Mouse (Mus musculus): Measurements from ENCODE around the gene Gal3st2. TPM values are rescaled to one million over a fixed set of nuclear protein-coding genes. Genes with fewer than 3 reads are reported as not detected.
A peak's percentile ranks its signal among the peaks of the same experiment; 100 is the strongest.
"Not testable (repeated sequence)": the region's sequence is repeated elsewhere in the genome, so short reads cannot be mapped to it uniquely, and the experiment has no call there.

Gene Gal3st2
- polyA plus RNA-seq, 1 experiment from 2014 or later: 0.10 TPM

DNA sequence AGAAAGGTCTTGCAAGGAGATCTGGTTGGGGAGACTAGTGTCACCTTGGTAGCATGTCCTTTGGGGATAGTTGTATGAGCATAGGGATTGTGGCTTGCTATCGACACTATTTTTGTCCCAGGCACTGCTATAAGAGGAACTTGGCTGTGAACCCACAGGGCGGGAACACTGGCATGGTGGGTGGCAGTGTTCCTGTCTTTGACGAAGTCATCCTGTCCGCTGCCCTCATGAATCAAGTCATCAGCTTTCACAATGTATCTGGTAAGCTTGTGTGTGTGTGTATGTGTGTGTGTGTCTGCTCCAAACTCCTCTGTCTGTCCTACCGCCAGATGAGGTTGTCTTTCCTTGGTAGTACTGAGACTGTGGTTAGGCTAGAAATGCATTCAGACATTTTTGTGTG lies 45.6 kb downstream of the Gal3st2 start:
- H3K9ac ChIP-seq (ENCODE audit: low read length); H3K4me1 ChIP-seq (ENCODE audit: control insufficient read depth, insufficient read depth, low read length); H3K27ac ChIP-seq (ENCODE audit: low read length); H3K4me2 ChIP-seq (ENCODE audit: low read depth, low read length); H3K36me3 ChIP-seq (ENCODE audit: control insufficient read depth, insufficient read depth, low read length); H3K4me3 ChIP-seq (replicated peaks; ENCODE audit: low read length); ATAC-seq (ENCODE audit: insufficient read depth, low FRiP score); H3K27me3 ChIP-seq (ENCODE audit: control insufficient read depth, insufficient read depth, low read length); H3K9me3 ChIP-seq (replicated peaks; ENCODE audit: control insufficient read depth, low read length): not testable (repeated sequence)
- WGBS: 81% methylated on average over 3 of the region's 5 CpGs

DNA sequence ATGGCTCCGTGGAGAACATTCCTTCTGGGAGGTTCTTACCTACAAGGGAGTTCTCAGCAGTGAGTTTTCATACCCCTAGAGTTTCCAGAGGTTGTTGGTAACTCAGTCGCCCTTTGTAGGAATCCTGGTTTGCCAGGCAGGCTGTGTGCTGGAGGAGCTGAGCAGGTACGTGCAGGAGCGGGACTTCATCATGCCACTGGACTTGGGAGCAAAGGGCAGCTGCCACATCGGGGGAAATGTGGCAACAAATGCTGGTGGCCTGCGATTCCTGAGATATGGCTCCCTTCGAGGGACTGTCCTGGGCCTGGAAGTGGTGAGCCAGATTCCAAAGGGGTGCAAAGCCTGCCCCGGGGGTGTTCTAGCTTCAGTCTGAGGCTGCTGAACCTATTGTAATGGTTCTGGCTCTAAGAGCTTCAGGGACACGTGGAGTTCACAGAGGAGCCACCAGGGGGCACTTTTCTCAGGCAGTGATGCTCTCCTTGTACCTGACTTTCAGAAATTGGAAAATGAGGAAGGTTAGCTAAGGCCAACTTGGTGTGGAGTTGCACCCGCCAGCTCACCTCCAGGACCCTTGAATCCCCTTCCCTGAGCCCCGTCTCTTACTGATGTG lies 48.0 kb downstream of the Gal3st2 start:
- H3K36me3 ChIP-seq (ENCODE audit: control insufficient read depth, insufficient read depth, low read length); H3K27me3 ChIP-seq (ENCODE audit: control insufficient read depth, insufficient read depth, low read length); H3K9me3 ChIP-seq (replicated peaks; ENCODE audit: control insufficient read depth, low read length); H3K9ac ChIP-seq (ENCODE audit: low read length); H3K4me3 ChIP-seq (replicated peaks; ENCODE audit: low read length); ATAC-seq (ENCODE audit: insufficient read depth, low FRiP score); H3K4me2 ChIP-seq (ENCODE audit: low read depth, low read length); H3K27ac ChIP-seq (ENCODE audit: low read length); H3K4me1 ChIP-seq (ENCODE audit: control insufficient read depth, insufficient read depth, low read length): not testable (repeated sequence)
- WGBS: no CpG with 5 or more reads among the region's 11 CpGs

DNA sequence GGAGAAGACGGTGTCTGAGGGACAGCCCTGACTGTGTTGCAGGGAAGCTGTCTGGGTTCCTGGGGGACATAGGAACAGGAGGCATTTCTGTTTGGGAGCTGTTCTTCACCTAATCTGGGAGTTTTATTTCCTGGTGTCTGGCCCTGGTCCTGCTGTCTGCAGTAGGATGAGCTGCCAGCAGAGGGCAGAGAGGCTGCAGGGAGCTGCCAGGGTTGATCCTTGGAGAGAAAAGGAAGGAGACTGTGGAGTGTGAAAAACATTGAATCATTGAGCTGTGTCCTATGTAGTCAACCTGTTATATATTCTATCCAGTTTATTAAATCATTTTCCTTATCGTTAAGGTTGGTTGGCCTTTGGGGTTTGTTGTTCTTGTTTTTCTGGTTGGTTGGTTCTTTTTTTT lies 50.8 kb downstream of the Gal3st2 start:
- not testable (repeated sequence) for H3K9me3 ChIP-seq (replicated peaks; ENCODE audit: control insufficient read depth, low read length); H3K27me3 ChIP-seq (ENCODE audit: control insufficient read depth, insufficient read depth, low read length); H3K36me3 ChIP-seq (ENCODE audit: control insufficient read depth, insufficient read depth, low read length); H3K4me1 ChIP-seq (ENCODE audit: control insufficient read depth, insufficient read depth, low read length); H3K27ac ChIP-seq (ENCODE audit: low read length); ATAC-seq (ENCODE audit: insufficient read depth, low FRiP score); H3K4me3 ChIP-seq (replicated peaks; ENCODE audit: low read length); H3K4me2 ChIP-seq (ENCODE audit: low read depth, low read length); H3K9ac ChIP-seq (ENCODE audit: low read length)
- no CpG with 5 or more reads among the region's 2 CpGs for WGBS

DNA sequence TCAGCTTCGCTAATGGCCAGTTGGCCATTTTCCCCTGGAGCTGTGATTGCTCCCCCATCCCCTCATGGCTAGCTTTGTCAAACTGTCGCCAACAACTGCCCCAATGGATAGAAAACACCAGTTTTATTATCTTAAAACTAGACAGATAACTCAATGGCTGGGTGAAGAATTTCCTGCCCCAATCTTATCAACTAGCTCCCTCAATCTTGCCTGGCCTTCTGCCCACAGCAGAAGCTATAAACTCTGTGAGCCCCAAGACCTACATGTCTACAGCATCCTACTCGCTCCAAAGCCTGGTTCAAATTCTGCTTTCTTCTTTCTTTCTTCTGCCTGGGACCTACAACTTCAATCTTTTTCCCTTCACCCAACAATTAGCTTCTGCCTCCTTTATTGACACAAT lies 56.1 kb downstream of the Gal3st2 start:
- not testable (repeated sequence) for H3K27ac ChIP-seq (ENCODE audit: low read length); H3K9me3 ChIP-seq (replicated peaks; ENCODE audit: control insufficient read depth, low read length); H3K9ac ChIP-seq (ENCODE audit: low read length); ATAC-seq (ENCODE audit: insufficient read depth, low FRiP score); H3K36me3 ChIP-seq (ENCODE audit: control insufficient read depth, insufficient read depth, low read length); H3K4me1 ChIP-seq (ENCODE audit: control insufficient read depth, insufficient read depth, low read length); H3K4me2 ChIP-seq (ENCODE audit: low read depth, low read length); H3K27me3 ChIP-seq (ENCODE audit: control insufficient read depth, insufficient read depth, low read length); H3K4me3 ChIP-seq (replicated peaks; ENCODE audit: low read length)
- WGBS: 89% methylated on average over 3 of the region's 3 CpGs

DNA sequence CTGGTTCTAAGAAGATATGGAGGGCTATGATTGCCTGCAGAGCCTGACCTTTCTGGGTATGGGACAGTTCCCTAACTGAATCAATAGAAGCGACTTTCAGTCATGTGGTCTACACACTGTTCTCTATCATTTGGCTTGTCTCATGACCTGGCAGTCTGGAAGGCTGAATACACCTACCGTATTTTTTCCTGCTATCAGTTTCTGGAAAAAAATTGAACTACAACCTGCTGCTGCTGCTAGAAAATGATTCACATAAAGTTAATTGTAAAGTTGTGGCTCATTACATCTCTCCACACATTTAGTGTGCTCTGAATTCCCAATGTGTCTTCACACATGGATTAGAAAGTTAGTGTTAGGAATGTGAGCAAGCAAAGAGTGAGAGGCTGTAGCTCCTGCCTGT lies 56.9 kb downstream of the Gal3st2 start, which contains the start of gene Gal3st2b:
Gal3st2b (plus strand) TSS at position 301 of the 400 bp plus-strand sequence.
- H3K9ac ChIP-seq (ENCODE audit: low read length); H3K4me1 ChIP-seq (ENCODE audit: control insufficient read depth, insufficient read depth, low read length); H3K27ac ChIP-seq (ENCODE audit: low read length); H3K36me3 ChIP-seq (ENCODE audit: control insufficient read depth, insufficient read depth, low read length); H3K9me3 ChIP-seq (replicated peaks; ENCODE audit: control insufficient read depth, low read length); H3K27me3 ChIP-seq (ENCODE audit: control insufficient read depth, insufficient read depth, low read length); H3K4me3 ChIP-seq (replicated peaks; ENCODE audit: low read length); H3K4me2 ChIP-seq (ENCODE audit: low read depth, low read length); ATAC-seq (ENCODE audit: insufficient read depth, low FRiP score): not testable (repeated sequence)
- 68% methylated on average over 2 of the region's 2 CpGs for WGBS

DNA sequence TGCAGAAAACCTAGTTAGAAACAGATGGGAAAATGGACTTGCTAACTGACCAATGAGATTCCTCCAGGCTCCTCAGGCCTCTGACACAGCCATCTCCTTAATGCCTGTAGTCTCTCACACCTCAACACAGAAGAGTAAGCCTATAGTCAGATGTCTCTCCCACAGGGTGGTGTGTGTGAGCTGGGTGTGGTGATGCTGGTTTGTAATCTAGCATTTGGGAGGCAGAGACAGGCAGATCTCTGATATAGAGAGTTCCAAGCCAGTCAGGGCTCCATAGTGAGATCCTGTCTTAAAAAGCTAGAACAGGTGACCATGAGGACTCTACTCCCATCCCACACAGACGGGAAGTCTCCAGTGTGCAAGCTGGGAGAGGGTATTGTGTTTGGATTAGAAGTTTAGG lies 57.7 kb downstream of the Gal3st2 start:
- H3K9ac ChIP-seq (ENCODE audit: low read length); H3K4me1 ChIP-seq (ENCODE audit: control insufficient read depth, insufficient read depth, low read length); ATAC-seq (ENCODE audit: insufficient read depth, low FRiP score); H3K9me3 ChIP-seq (replicated peaks; ENCODE audit: control insufficient read depth, low read length); H3K4me2 ChIP-seq (ENCODE audit: low read depth, low read length); H3K36me3 ChIP-seq (ENCODE audit: control insufficient read depth, insufficient read depth, low read length); H3K27me3 ChIP-seq (ENCODE audit: control insufficient read depth, insufficient read depth, low read length); H3K4me3 ChIP-seq (replicated peaks; ENCODE audit: low read length); H3K27ac ChIP-seq (ENCODE audit: low read length): not testable (repeated sequence)
- WGBS: 50% methylated on average over 1 of the region's 1 CpGs

DNA sequence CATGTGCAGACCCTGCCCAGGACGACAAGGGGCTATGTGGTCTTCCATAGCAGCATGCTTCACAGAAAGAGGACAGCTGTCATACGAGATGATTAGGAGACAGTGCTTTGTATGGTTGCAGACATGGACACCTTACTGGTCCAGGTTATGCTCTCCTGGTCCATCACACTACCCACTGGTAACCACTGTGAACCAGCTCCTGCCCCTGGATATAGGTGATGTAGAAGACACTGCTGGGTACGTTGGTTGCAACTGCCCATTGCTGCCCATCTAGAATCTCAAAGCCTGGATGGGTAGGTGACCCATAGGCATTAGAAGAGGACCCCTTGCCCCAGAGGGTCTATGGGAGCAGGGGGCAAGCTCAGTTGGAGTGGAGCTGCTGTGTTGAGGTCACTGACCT lies 58.2 kb downstream of the Gal3st2 start:
- not testable (repeated sequence) for H3K9me3 ChIP-seq (replicated peaks; ENCODE audit: control insufficient read depth, low read length); H3K9ac ChIP-seq (ENCODE audit: low read length); H3K4me1 ChIP-seq (ENCODE audit: control insufficient read depth, insufficient read depth, low read length); H3K27ac ChIP-seq (ENCODE audit: low read length); H3K4me2 ChIP-seq (ENCODE audit: low read depth, low read length); ATAC-seq (ENCODE audit: insufficient read depth, low FRiP score); H3K4me3 ChIP-seq (replicated peaks; ENCODE audit: low read length); H3K27me3 ChIP-seq (ENCODE audit: control insufficient read depth, insufficient read depth, low read length); H3K36me3 ChIP-seq (ENCODE audit: control insufficient read depth, insufficient read depth, low read length)
- 73% methylated on average over 3 of the region's 3 CpGs for WGBS

DNA sequence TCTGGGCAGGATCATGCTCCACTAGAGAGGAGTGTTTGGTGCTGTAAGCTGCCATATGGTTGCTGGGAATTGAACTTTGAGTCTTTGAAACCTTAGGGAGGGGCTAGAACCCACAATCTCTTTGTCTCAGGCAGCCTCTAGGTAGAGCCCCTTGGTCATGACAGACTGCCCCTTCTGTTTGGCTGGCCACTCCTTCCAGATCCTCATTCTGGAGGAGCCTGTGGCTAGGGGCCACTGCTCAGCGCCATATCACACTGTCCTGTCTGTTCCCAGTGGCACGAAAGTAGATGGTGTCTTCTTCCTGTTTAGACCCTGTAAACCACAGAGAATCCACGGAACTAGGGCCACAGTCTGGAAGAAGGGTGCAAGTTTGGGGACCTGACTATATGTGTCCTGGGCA lies 61.5 kb downstream of the Gal3st2 start:
- ATAC-seq (ENCODE audit: insufficient read depth, low FRiP score); H3K27ac ChIP-seq (ENCODE audit: low read length); H3K9me3 ChIP-seq (replicated peaks; ENCODE audit: control insufficient read depth, low read length); H3K36me3 ChIP-seq (ENCODE audit: control insufficient read depth, insufficient read depth, low read length); H3K4me2 ChIP-seq (ENCODE audit: low read depth, low read length); H3K27me3 ChIP-seq (ENCODE audit: control insufficient read depth, insufficient read depth, low read length); H3K4me1 ChIP-seq (ENCODE audit: control insufficient read depth, insufficient read depth, low read length); H3K9ac ChIP-seq (ENCODE audit: low read length); H3K4me3 ChIP-seq (replicated peaks; ENCODE audit: low read length): not testable (repeated sequence)
- WGBS: 86% methylated on average over 3 of the region's 3 CpGs

DNA sequence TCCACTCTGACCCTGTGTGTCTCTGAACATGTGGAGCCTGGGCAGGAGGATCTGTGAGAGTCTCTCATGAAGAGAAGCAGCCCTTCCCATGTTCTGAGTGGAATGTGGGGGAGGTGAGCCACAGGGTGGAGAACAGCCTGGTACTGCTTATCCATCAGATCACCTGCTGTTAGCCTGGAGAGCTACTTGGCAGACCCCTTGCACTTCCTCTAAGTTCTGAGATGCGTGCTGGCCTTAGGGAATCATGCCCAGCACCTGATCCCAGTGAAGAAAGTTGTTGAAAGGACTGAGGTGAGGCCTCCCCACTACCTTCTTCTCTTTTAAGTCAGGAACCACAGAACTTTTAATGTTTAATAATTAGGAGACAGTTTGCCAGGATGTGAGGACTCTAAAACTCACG lies 62.0 kb downstream of the Gal3st2 start:
- H3K27me3 ChIP-seq (ENCODE audit: control insufficient read depth, insufficient read depth, low read length); H3K4me2 ChIP-seq (ENCODE audit: low read depth, low read length); H3K9ac ChIP-seq (ENCODE audit: low read length); H3K27ac ChIP-seq (ENCODE audit: low read length); H3K9me3 ChIP-seq (replicated peaks; ENCODE audit: control insufficient read depth, low read length); H3K36me3 ChIP-seq (ENCODE audit: control insufficient read depth, insufficient read depth, low read length); H3K4me3 ChIP-seq (replicated peaks; ENCODE audit: low read length); H3K4me1 ChIP-seq (ENCODE audit: control insufficient read depth, insufficient read depth, low read length): not testable (repeated sequence)
- 52% methylated on average over 2 of the region's 2 CpGs for WGBS
- peak; percentile 29; the same call in 1 of the 2 replicates for ATAC-seq (ENCODE audit: insufficient read depth, low FRiP score)

Measured in stomach, embryonic 16.5 days (tissue).